Mouse (Mus musculus): Measurements from ENCODE around the gene Ndrg4. TPM values are rescaled to one million over a fixed set of nuclear protein-coding genes. Genes with fewer than 3 reads are reported as not detected.
"Not testable (repeated sequence)": the region's sequence is repeated elsewhere in the genome, so short reads cannot be mapped to it uniquely, and the experiment has no call there.

The Ndrg4 gene
- 10 to 100 TPM; 23.4 to 46.3 TPM for total RNA-seq (2021)
- long read RNA-seq, experiment 1, transcript Ndrg4-203 (14 exons, 2,738 nt), result minor isoform, 6 of 42 reads
- long read RNA-seq, experiment 1, transcript Ndrg4-202 (15 exons, 2,966 nt), result major isoform, 11 of 42 reads
- long read RNA-seq, experiment 1, partial matches to known transcripts, result 4 of 42 reads
- long read RNA-seq, experiment 1, other reads (novel, unspliced or antisense), result 16 of 42 reads
- long read RNA-seq, experiment 2, transcript Ndrg4-202 (15 exons, 2,966 nt), result major isoform, 23 of 60 reads
- long read RNA-seq, experiment 2, transcript Ndrg4-203 (14 exons, 2,738 nt), result minor isoform, 6 of 60 reads
- long read RNA-seq, experiment 2, transcript Ndrg4-201 (17 exons, 3,101 nt), result minor isoform, 8 of 60 reads
- long read RNA-seq, experiment 2, partial matches to known transcripts, result 10 of 60 reads
- long read RNA-seq, experiment 2, other reads (novel, unspliced or antisense), result 11 of 60 reads

- DNase-seq, result no peak
These were observed at the start of gene Ndrg4 for GRCm38 (mm10) chr8:95676631-95677030. Ndrg4 (plus strand) TSS chr8:95676980.

GRCm38 (mm10) chr8:95632840-95633239 lies 43.9 kb upstream of the Ndrg4 start:
- no peak for DNase-seq

GRCm38 (mm10) chr8:95633262-95634062 lies 43.3 kb upstream of the Ndrg4 start, which contains the start of gene Gins3:
Gins3 (plus strand) TSS chr8:95633453.
- DNase-seq, result peak; percentile 95

GRCm38 (mm10) chr8:95634063-95634340 lies 42.8 kb upstream of the Ndrg4 start:
- no peak for DNase-seq

- no peak for DNase-seq
These were observed 31.8 kb upstream of the Ndrg4 start for GRCm38 (mm10) chr8:95644942-95645341.

GRCm38 (mm10) chr8:95648251-95648650 lies 28.5 kb upstream of the Ndrg4 start:
- DNase-seq, result no peak

GRCm38 (mm10) chr8:95653351-95653750 lies 23.4 kb upstream of the Ndrg4 start:
- no peak for DNase-seq

GRCm38 (mm10) chr8:95655831-95656230 lies 20.9 kb upstream of the Ndrg4 start:
- no peak for DNase-seq

- no peak for DNase-seq
These were observed 20.3 kb upstream of the Ndrg4 start for GRCm38 (mm10) chr8:95656316-95657002.

- DNase-seq, result no peak
These were observed 19.3 kb upstream of the Ndrg4 start for GRCm38 (mm10) chr8:95657523-95657922.

- DNase-seq, result no peak
These were observed 16.4 kb upstream of the Ndrg4 start for GRCm38 (mm10) chr8:95660334-95660882.

- no peak for DNase-seq
These were observed 15.7 kb upstream of the Ndrg4 start for GRCm38 (mm10) chr8:95661085-95661484.

- DNase-seq, result no peak
These were observed 15.2 kb upstream of the Ndrg4 start for GRCm38 (mm10) chr8:95661575-95661974.

- DNase-seq, result no peak
These were observed 13.7 kb upstream of the Ndrg4 start for GRCm38 (mm10) chr8:95662885-95663598.

GRCm38 (mm10) chr8:95663599-95663949 lies 13.2 kb upstream of the Ndrg4 start:
- no peak for DNase-seq

GRCm38 (mm10) chr8:95665813-95666452 lies 10.8 kb upstream of the Ndrg4 start:
- DNase-seq, result not testable (repeated sequence)

GRCm38 (mm10) chr8:95668163-95668958 lies 8.4 kb upstream of the Ndrg4 start:
- no peak for DNase-seq

- no peak for DNase-seq
These were observed 6.8 kb upstream of the Ndrg4 start for GRCm38 (mm10) chr8:95669967-95670366.

- no peak for DNase-seq
These were observed 4.9 kb upstream of the Ndrg4 start for GRCm38 (mm10) chr8:95671861-95672260.

- peak; percentile 57 for DNase-seq
These were observed 4.0 kb upstream of the Ndrg4 start for GRCm38 (mm10) chr8:95672811-95673210.

Measured in adrenal gland, postnatal 10 days (tissue).